Mouse (Mus musculus): ENCODE data around the gene Gm4131. TPM values are rescaled to one million over a fixed set of nuclear protein-coding genes. Genes with fewer than 3 reads are reported as not detected.

The Gm4131 gene
- polyA plus RNA-seq, 1 experiment from 2014 or later, result not detected

DNA sequence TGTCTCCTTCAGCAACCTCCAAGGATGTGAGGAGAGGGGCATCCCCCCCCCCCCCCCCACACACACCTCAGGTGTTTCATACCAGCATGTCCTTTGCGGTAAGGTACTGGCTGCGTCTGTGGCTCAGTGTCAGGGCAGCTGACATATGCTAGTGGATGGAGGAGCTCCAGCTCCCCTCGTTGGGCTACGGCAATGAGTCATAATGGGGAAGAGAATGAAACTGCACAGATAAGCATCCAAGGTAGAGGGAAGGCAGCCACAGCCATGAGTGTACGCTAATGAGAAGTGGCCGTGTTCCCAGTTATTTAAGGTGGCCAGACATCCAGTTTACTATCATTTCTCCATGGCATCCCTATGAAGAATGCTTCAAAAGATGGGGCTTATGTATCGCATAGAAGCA lies 78.5 kb downstream of the Gm4131 start:
- Histone ChIP-seq H3K27me3 (replicated peaks) (no peaks in the 10 kb centered on the region), H3K9me3 (no peaks in the 10 kb centered on the region), H3K4me1 (no peaks in the 10 kb centered on the region), H3K4me3 (no peak overlapping the region), H3K27ac (no peak overlapping the region), H3K9ac (no peak overlapping the region), H3K4me2 (replicated peaks) (no peak overlapping the region), H3K36me3 (no peaks in the 10 kb centered on the region)
- ATAC-seq (ENCODE audit: low FRiP score, low read depth), result no peak
- WGBS, result 91% methylated on average over 7 of the region's 7 CpGs

- Histone ChIP-seq H3K27ac (no peak overlapping the region), H3K4me3 (no peak overlapping the region), H3K9me3 (no peaks in the 10 kb centered on the region), H3K4me2 (replicated peaks) (no peak overlapping the region), H3K9ac (no peak overlapping the region), H3K36me3 (no peaks in the 10 kb centered on the region), H3K4me1 (no peaks in the 10 kb centered on the region), H3K27me3 (replicated peaks) (no peaks in the 10 kb centered on the region)
- 56% methylated on average over 8 of the region's 8 CpGs for WGBS
- ATAC-seq (ENCODE audit: low FRiP score, low read depth), result no peak
These were observed 85.3 kb downstream of the Gm4131 start for GRCm38 (mm10) chr14:62481381-62481780.

DNA sequence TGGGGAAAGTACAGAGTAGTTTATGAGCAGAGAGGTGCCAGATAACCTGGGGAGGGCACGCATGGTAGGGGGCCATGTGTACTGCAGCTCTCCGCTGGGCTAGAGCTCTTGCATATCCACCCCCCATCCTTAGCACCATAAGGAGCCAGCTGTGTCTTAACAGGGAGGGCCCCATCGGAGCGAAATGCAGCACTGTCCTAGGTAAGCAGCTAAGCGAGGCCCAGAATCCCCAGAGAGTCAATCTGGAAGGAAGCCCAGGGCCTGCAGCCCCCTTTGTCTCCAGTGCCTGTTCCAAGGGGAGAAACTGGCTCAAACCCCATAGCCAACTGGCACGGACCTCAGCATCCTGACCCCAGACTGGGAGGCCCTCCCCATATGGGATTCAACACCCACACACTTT lies 87.3 kb downstream of the Gm4131 start:
- Histone ChIP-seq H3K4me2 (replicated peaks) (no peak overlapping the region), H3K9me3 (no peaks in the 10 kb centered on the region), H3K27ac (no peak overlapping the region), H3K9ac (no peak overlapping the region), H3K4me3 (no peak overlapping the region), H3K4me1 (no peaks in the 10 kb centered on the region), H3K27me3 (replicated peaks) (no peaks in the 10 kb centered on the region), H3K36me3 (no peaks in the 10 kb centered on the region)
- WGBS, result 68% methylated on average over 6 of the region's 6 CpGs
- no peak for ATAC-seq (ENCODE audit: low FRiP score, low read depth)

DNA sequence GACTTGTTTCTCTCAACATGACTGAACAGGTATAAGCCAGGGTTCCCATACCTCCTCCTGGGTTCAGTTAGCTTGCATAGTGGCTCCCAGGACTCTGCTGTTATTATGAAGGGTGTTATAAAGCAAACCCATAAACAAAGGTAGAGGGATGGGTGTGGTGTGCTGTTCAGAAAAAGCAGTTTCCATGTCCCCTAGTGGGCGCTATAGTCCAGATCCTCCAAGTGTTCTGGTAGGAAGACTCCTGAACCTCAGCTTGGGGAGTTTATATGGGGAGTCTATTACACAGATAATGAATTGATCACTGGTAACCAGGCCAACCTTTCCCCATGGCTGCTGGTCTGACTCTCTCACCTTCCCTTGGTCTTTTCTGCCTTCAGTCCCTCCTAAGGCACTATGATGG lies 92.2 kb downstream of the Gm4131 start:
- H3K4me2 ChIP-seq (replicated peaks), result no peak overlapping the region
- H3K4me1 ChIP-seq, result no peaks in the 10 kb centered on the region
- 61% methylated on average over 1 of the region's 1 CpGs for WGBS
- H3K9ac ChIP-seq, result no peak overlapping the region
- no peak overlapping the region for H3K27ac ChIP-seq
- no peak overlapping the region for H3K4me3 ChIP-seq
- ATAC-seq (ENCODE audit: low FRiP score, low read depth), result no peak
- no peaks in the 10 kb centered on the region for H3K36me3 ChIP-seq
- H3K27me3 ChIP-seq (replicated peaks), result no peaks in the 10 kb centered on the region
- no peaks in the 10 kb centered on the region for H3K9me3 ChIP-seq

DNA sequence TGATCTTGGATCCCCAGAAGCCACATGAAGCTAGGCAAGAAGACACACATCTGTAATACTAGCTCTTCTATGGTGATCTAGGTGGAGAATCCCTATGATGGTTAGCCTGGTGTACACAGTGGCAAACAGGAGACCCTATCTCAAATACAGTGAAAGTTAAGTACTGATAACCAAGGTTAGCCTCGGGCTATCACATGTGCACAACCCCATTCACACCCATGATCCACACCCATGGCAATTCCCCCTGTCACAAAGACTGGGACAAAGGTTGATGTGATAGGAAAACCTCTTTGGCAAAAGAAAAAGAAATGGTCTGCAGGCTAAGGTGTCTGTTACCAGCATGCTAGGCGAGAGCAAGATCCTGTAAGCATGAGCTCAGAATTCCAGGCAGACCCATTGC lies 94.7 kb downstream of the Gm4131 start:
- Histone ChIP-seq H3K27me3 (replicated peaks) (no peaks in the 10 kb centered on the region), H3K9me3 (no peaks in the 10 kb centered on the region), H3K4me3 (no peak overlapping the region), H3K27ac (no peak overlapping the region), H3K4me2 (replicated peaks) (no peak overlapping the region), H3K9ac (no peak overlapping the region), H3K4me1 (no peaks in the 10 kb centered on the region), H3K36me3 (no peaks in the 10 kb centered on the region)
- ATAC-seq (ENCODE audit: low FRiP score, low read depth), result no peak
- 84% methylated on average over 2 of the region's 2 CpGs for WGBS

GRCm38 (mm10) chr14:62468753-62469125 lies 98.0 kb downstream of the Gm4131 start:
- Histone ChIP-seq H3K36me3 (no peaks in the 10 kb centered on the region), H3K4me1 (no peaks in the 10 kb centered on the region), H3K27me3 (replicated peaks) (no peaks in the 10 kb centered on the region), H3K4me3 (no peak overlapping the region), H3K9ac (no peak overlapping the region), H3K27ac (no peak overlapping the region), H3K4me2 (replicated peaks) (no peak overlapping the region), H3K9me3 (no peaks in the 10 kb centered on the region)
- ATAC-seq (ENCODE audit: low FRiP score, low read depth), result no peak
- 88% methylated on average over 5 of the region's 5 CpGs for WGBS

DNA sequence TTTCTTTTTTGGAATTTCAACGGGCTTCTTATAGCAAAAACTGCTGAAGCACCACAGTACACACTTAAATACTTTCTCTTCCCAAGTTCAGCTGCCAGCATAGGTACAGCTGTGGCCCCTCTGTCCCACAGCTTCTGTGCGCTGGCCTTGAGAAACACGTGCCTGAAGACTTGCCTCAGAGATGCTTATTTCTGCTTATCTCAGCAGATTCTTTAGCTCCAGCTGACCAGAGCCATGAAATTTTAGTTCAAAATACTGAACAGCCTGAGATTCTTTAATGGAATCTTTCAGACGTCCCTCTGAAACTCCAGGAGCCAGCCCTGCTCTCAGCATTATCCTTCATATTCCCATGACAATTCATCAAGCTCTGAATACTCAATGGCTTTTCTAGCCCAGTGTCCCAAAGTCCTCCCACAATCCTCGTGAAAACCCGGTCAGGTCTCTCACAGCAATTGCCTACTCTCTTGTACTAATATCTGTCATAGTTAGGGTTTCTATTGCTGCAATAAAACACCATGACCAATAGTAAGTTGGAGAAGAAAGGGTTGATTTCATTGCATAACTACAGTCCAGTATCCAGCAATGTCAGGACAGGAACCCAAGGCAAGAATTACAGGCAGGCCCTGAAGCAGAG lies 98.5 kb downstream of the Gm4131 start:
- Histone ChIP-seq H3K4me1 (no peaks in the 10 kb centered on the region), H3K36me3 (no peaks in the 10 kb centered on the region), H3K4me3 (no peak overlapping the region), H3K4me2 (replicated peaks) (no peak overlapping the region), H3K9me3 (no peaks in the 10 kb centered on the region), H3K27me3 (replicated peaks) (no peaks in the 10 kb centered on the region), H3K27ac (no peak overlapping the region), H3K9ac (no peak overlapping the region)
- no peak for ATAC-seq (ENCODE audit: low FRiP score, low read depth)
- WGBS, result 76% methylated on average over 6 of the region's 6 CpGs

DNA sequence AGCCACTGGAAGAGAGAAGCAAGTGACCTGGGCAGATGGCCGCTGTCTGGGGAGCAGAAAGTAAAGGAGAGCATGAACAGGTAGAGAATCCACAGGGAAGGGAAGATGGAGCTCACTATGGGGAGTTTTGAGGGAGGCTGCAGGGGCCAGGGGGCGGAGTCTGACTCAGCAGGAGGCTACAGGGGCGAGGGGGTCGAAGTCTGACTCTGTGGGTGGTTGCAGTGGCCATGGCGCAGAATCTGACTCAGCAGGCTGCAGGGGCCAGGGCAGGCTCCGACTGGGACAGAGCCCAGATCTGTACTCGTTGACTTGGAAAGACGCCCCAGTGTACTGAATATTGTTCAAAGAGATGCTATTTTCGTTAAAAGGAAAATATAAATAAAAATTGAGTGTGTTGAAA lies 101.8 kb downstream of the Gm4131 start:
- Histone ChIP-seq H3K27ac (no peak overlapping the region), H3K9ac (no peak overlapping the region), H3K27me3 (replicated peaks) (no peaks in the 10 kb centered on the region), H3K4me2 (replicated peaks) (peak overlapping the region; percentile 27), H3K4me3 (no peak overlapping the region), H3K9me3 (no peaks in the 10 kb centered on the region), H3K36me3 (no peaks in the 10 kb centered on the region), H3K4me1 (no peaks in the 10 kb centered on the region)
- no peak for ATAC-seq (ENCODE audit: low FRiP score, low read depth)
- WGBS, result 16% methylated on average over 9 of the region's 9 CpGs

DNA sequence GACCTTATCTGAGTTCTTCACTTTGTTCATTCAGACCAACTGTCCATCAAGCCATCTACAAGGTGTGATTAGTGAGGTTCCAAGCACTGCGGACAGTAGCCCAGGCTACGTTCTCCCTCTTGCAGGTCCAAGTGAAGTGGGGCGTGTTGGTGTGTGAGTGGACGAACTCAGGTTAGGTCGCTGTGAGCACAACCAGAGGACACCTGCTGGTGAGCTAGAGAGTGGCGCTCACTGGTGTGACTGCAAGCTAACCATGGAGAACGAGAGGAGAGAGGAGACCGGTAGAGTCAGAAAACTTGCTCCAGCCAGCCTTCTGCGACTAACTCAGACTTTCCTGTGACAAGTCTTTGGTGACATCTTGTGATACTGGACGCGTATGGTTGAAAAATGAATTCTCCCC lies 107.2 kb downstream of the Gm4131 start:
- H3K9ac ChIP-seq, result no peak overlapping the region

GRCm38 (mm10) chr14:62457420-62458181 lies 109.1 kb downstream of the Gm4131 start:
- H3K4me1 ChIP-seq, result no peaks in the 10 kb centered on the region
- 20% methylated on average over 22 of the region's 22 CpGs for WGBS
- peak; percentile 69; the same call in 1 of the 2 replicates for ATAC-seq (ENCODE audit: low FRiP score, low read depth)
- peak overlapping the region; percentile 40 for H3K4me2 ChIP-seq (replicated peaks)
- no peaks in the 10 kb centered on the region for H3K36me3 ChIP-seq
- H3K9me3 ChIP-seq, result no peaks in the 10 kb centered on the region
- H3K4me3 ChIP-seq, result no peak overlapping the region
- no peak overlapping the region for H3K9ac ChIP-seq
- H3K27me3 ChIP-seq (replicated peaks), result no peaks in the 10 kb centered on the region
- no peak overlapping the region for H3K27ac ChIP-seq

More for the DNA sequence above, 107.2 kb downstream of the Gm4131 start:
- no peak overlapping the region for H3K4me3 ChIP-seq
- no peaks in the 10 kb centered on the region for H3K9me3 ChIP-seq
- no peaks in the 10 kb centered on the region for H3K36me3 ChIP-seq
- no peaks in the 10 kb centered on the region for H3K4me1 ChIP-seq
- no peak overlapping the region for H3K27ac ChIP-seq
- no peak for ATAC-seq (ENCODE audit: low FRiP score, low read depth)
- 65% methylated on average over 11 of the region's 11 CpGs for WGBS
- H3K4me2 ChIP-seq (replicated peaks), result no peak overlapping the region
- H3K27me3 ChIP-seq (replicated peaks), result no peaks in the 10 kb centered on the region

GRCm38 (mm10) chr14:62456239-62456747 lies 110.4 kb downstream of the Gm4131 start, which contains the start of gene Gucy1b2:
Gene Gucy1b2, minus strand, starts transcription at chr14:62456289.
- no peaks in the 10 kb centered on the region for H3K36me3 ChIP-seq
- peak within 1 kb of the TSS; percentile 40; the same call in 1 of the 2 replicates for H3K4me2 ChIP-seq (replicated peaks)
- no peaks in the 10 kb centered on the region for H3K9me3 ChIP-seq
- no peaks in the 10 kb centered on the region for H3K27me3 ChIP-seq (replicated peaks)
- no peak within 1 kb of the TSS for H3K9ac ChIP-seq
- no peak within 1 kb of the TSS for H3K27ac ChIP-seq
- no peak within 1 kb of the TSS for H3K4me3 ChIP-seq
- WGBS, result 76% methylated on average over 9 of the region's 9 CpGs
- no peak for ATAC-seq (ENCODE audit: low FRiP score, low read depth)
- H3K4me1 ChIP-seq, result no peaks in the 10 kb centered on the region

DNA sequence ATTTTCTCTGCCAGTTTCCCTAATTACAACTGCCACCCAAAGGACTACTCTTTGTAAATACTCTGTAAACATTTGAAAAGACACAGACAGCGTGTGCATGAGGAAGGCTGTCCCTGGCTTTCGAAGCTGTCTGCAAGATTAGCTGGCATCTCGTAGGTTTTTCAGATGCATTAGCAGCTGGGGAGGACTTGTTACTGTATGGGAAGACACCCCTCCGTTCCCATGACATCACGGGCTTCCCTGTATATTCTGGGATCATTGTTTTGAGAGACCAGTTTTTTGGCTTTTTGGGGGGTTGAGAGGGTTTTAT lies 111.2 kb downstream of the Gm4131 start:
- H3K9ac ChIP-seq, result no peak overlapping the region
- no peaks in the 10 kb centered on the region for H3K27me3 ChIP-seq (replicated peaks)
- no peaks in the 10 kb centered on the region for H3K36me3 ChIP-seq
- H3K4me3 ChIP-seq, result no peak overlapping the region
- no peak overlapping the region for H3K27ac ChIP-seq
- no peak overlapping the region for H3K4me2 ChIP-seq (replicated peaks)
- no peaks in the 10 kb centered on the region for H3K9me3 ChIP-seq
- 75% methylated on average over 5 of the region's 5 CpGs for WGBS
- H3K4me1 ChIP-seq, result no peaks in the 10 kb centered on the region
- no peak for ATAC-seq (ENCODE audit: low FRiP score, low read depth)
